Mouse (Mus musculus): ENCODE data around the gene Rab36. TPM values are rescaled to one million over a fixed set of nuclear protein-coding genes. Genes with fewer than 3 reads are reported as not detected.

Rab36 gene
- polyA plus RNA-seq, 1 experiment = 1.2 TPM

GRCm38 (mm10) chr10:75051364-75052074, 14.7 kb downstream of the Rab36 start:
- H3K9me3 ChIP-seq (replicated peaks; ENCODE audit: control insufficient read depth, insufficient read depth, low read length, poor library complexity, severe bottlenecking) = no peaks in the 10 kb centered on the region
- no peak overlapping the region for H3K27ac ChIP-seq (ENCODE audit: insufficient read depth, low read length)
- no peaks in the 10 kb centered on the region for H3K4me1 ChIP-seq (ENCODE audit: control insufficient read depth, insufficient read depth, low read length)
- TF ChIP-seq CTCF (IDR thresholded peaks at IDR 0.05; ENCODE audit: low read depth, low read length) = no peak
- no peak for TF ChIP-seq EP300 (IDR thresholded peaks at IDR 0.05; ENCODE audit: insufficient read depth, low read depth, low read length)
- TF ChIP-seq POLR2A (IDR thresholded peaks at IDR 0.05; ENCODE audit: insufficient read depth, low read length) = no peak
- H3K27me3 ChIP-seq (ENCODE audit: control insufficient read depth, insufficient read depth, low read length, poor library complexity, severe bottlenecking) = no peaks in the 10 kb centered on the region
- no peaks in the 10 kb centered on the region for H3K36me3 ChIP-seq (ENCODE audit: control insufficient read depth, insufficient read depth, low read length, poor library complexity, severe bottlenecking)
- no peak overlapping the region for H3K4me3 ChIP-seq (ENCODE audit: low read depth, low read length)
- no peak overlapping the region for H3K9ac ChIP-seq (ENCODE audit: low read depth, poor library complexity, severe bottlenecking)

GRCm38 (mm10) chr10:75052902-75053301, 16.0 kb downstream of the Rab36 start:
- Histone ChIP-seq H3K4me1 (ENCODE audit: control insufficient read depth, insufficient read depth, low read length) (no peaks in the 10 kb centered on the region), H3K9me3 (replicated peaks; ENCODE audit: control insufficient read depth, insufficient read depth, low read length, poor library complexity, severe bottlenecking) (no peaks in the 10 kb centered on the region), H3K4me3 (ENCODE audit: low read depth, low read length) (no peak overlapping the region), H3K27me3 (ENCODE audit: control insufficient read depth, insufficient read depth, low read length, poor library complexity, severe bottlenecking) (no peaks in the 10 kb centered on the region), H3K36me3 (ENCODE audit: control insufficient read depth, insufficient read depth, low read length, poor library complexity, severe bottlenecking) (no peaks in the 10 kb centered on the region), H3K27ac (ENCODE audit: insufficient read depth, low read length) (no peak overlapping the region), H3K9ac (ENCODE audit: low read depth, poor library complexity, severe bottlenecking) (no peak overlapping the region)
- no peak for TF ChIP-seq EP300 (IDR thresholded peaks at IDR 0.05; ENCODE audit: insufficient read depth, low read depth, low read length)
- TF ChIP-seq CTCF (IDR thresholded peaks at IDR 0.05; ENCODE audit: low read depth, low read length) = no peak
- TF ChIP-seq POLR2A (IDR thresholded peaks at IDR 0.05; ENCODE audit: insufficient read depth, low read length) = no peak

GRCm38 (mm10) chr10:75053655-75054054, 16.8 kb downstream of the Rab36 start:
- no peaks in the 10 kb centered on the region for H3K27me3 ChIP-seq (ENCODE audit: control insufficient read depth, insufficient read depth, low read length, poor library complexity, severe bottlenecking)
- no peak overlapping the region for H3K27ac ChIP-seq (ENCODE audit: insufficient read depth, low read length)
- no peak overlapping the region for H3K9ac ChIP-seq (ENCODE audit: low read depth, poor library complexity, severe bottlenecking)
- no peak overlapping the region for H3K4me3 ChIP-seq (ENCODE audit: low read depth, low read length)
- TF ChIP-seq CTCF (IDR thresholded peaks at IDR 0.05; ENCODE audit: low read depth, low read length) (no peak), POLR2A (IDR thresholded peaks at IDR 0.05; ENCODE audit: insufficient read depth, low read length) (no peak)
- H3K36me3 ChIP-seq (ENCODE audit: control insufficient read depth, insufficient read depth, low read length, poor library complexity, severe bottlenecking) = no peaks in the 10 kb centered on the region
- H3K9me3 ChIP-seq (replicated peaks; ENCODE audit: control insufficient read depth, insufficient read depth, low read length, poor library complexity, severe bottlenecking) = no peaks in the 10 kb centered on the region
- H3K4me1 ChIP-seq (ENCODE audit: control insufficient read depth, insufficient read depth, low read length) = no peaks in the 10 kb centered on the region

- H3K27ac ChIP-seq (ENCODE audit: insufficient read depth, low read length) = no peak overlapping the region
- no peak overlapping the region for H3K9ac ChIP-seq (ENCODE audit: low read depth, poor library complexity, severe bottlenecking)
- no peaks in the 10 kb centered on the region for H3K27me3 ChIP-seq (ENCODE audit: control insufficient read depth, insufficient read depth, low read length, poor library complexity, severe bottlenecking)
- H3K36me3 ChIP-seq (ENCODE audit: control insufficient read depth, insufficient read depth, low read length, poor library complexity, severe bottlenecking) = no peaks in the 10 kb centered on the region
- no peaks in the 10 kb centered on the region for H3K9me3 ChIP-seq (replicated peaks; ENCODE audit: control insufficient read depth, insufficient read depth, low read length, poor library complexity, severe bottlenecking)
- TF ChIP-seq EP300 (IDR thresholded peaks at IDR 0.05; ENCODE audit: insufficient read depth, low read depth, low read length) (no peak), CTCF (IDR thresholded peaks at IDR 0.05; ENCODE audit: low read depth, low read length) (no peak), POLR2A (IDR thresholded peaks at IDR 0.05; ENCODE audit: insufficient read depth, low read length) (no peak)
- H3K4me1 ChIP-seq (ENCODE audit: control insufficient read depth, insufficient read depth, low read length) = no peaks in the 10 kb centered on the region
- no peak overlapping the region for H3K4me3 ChIP-seq (ENCODE audit: low read depth, low read length)
Measured at GRCm38 (mm10) chr10:75054125-75054524, 17.3 kb downstream of the Rab36 start.

GRCm38 (mm10) chr10:75055672-75056071, 18.8 kb downstream of the Rab36 start:
- Histone ChIP-seq H3K27ac (ENCODE audit: insufficient read depth, low read length) (no peak overlapping the region), H3K4me3 (ENCODE audit: low read depth, low read length) (no peak overlapping the region), H3K36me3 (ENCODE audit: control insufficient read depth, insufficient read depth, low read length, poor library complexity, severe bottlenecking) (no peaks in the 10 kb centered on the region), H3K4me1 (ENCODE audit: control insufficient read depth, insufficient read depth, low read length) (no peaks in the 10 kb centered on the region), H3K27me3 (ENCODE audit: control insufficient read depth, insufficient read depth, low read length, poor library complexity, severe bottlenecking) (no peaks in the 10 kb centered on the region), H3K9me3 (replicated peaks; ENCODE audit: control insufficient read depth, insufficient read depth, low read length, poor library complexity, severe bottlenecking) (no peaks in the 10 kb centered on the region), H3K9ac (ENCODE audit: low read depth, poor library complexity, severe bottlenecking) (no peak overlapping the region)
- TF ChIP-seq CTCF (IDR thresholded peaks at IDR 0.05; ENCODE audit: low read depth, low read length) (no peak), POLR2A (IDR thresholded peaks at IDR 0.05; ENCODE audit: insufficient read depth, low read length) (no peak), EP300 (IDR thresholded peaks at IDR 0.05; ENCODE audit: insufficient read depth, low read depth, low read length) (no peak)

- no peaks in the 10 kb centered on the region for H3K27me3 ChIP-seq (ENCODE audit: control insufficient read depth, insufficient read depth, low read length, poor library complexity, severe bottlenecking)
Measured at GRCm38 (mm10) chr10:75056255-75056654, 19.4 kb downstream of the Rab36 start.

More at GRCm38 (mm10) chr10:75056255-75056654, 19.4 kb downstream of the Rab36 start:
- no peak overlapping the region for H3K27ac ChIP-seq (ENCODE audit: insufficient read depth, low read length)
- no peaks in the 10 kb centered on the region for H3K36me3 ChIP-seq (ENCODE audit: control insufficient read depth, insufficient read depth, low read length, poor library complexity, severe bottlenecking)
- TF ChIP-seq CTCF (IDR thresholded peaks at IDR 0.05; ENCODE audit: low read depth, low read length) (no peak), POLR2A (IDR thresholded peaks at IDR 0.05; ENCODE audit: insufficient read depth, low read length) (no peak), EP300 (IDR thresholded peaks at IDR 0.05; ENCODE audit: insufficient read depth, low read depth, low read length) (no peak)
- no peaks in the 10 kb centered on the region for H3K4me1 ChIP-seq (ENCODE audit: control insufficient read depth, insufficient read depth, low read length)
- no peak overlapping the region for H3K9ac ChIP-seq (ENCODE audit: low read depth, poor library complexity, severe bottlenecking)
- H3K4me3 ChIP-seq (ENCODE audit: low read depth, low read length) = no peak overlapping the region
- no peaks in the 10 kb centered on the region for H3K9me3 ChIP-seq (replicated peaks; ENCODE audit: control insufficient read depth, insufficient read depth, low read length, poor library complexity, severe bottlenecking)

Data from ES-Bruce4 (cell line).